Mouse (Mus musculus) kidney, adult 18-20 months (tissue): ENCODE measurements at regions not wholly inside any gene's neighbourhood (a gene's known extent, or its start where the extent isn't known, plus 50 kb on each side); places are given as distances from the start of the nearest gene placed in this dataset.
A peak's percentile ranks its signal among the peaks of the same experiment; 100 is the strongest.

ENCODE experiments used
- DNase-seq: peaks from one replicate; pipeline ENCODE4 v3.0.0; 2021

- DNase-seq = no peak
Observed at GRCm38 (mm10) chr1:43633246-43633645, 97.2 kb upstream of the 1500015O10Rik start.

- DNase-seq = peak; percentile 9
Observed at GRCm38 (mm10) chr1:43635718-43636117, 94.7 kb upstream of the 1500015O10Rik start.

- DNase-seq = no peak
Observed at GRCm38 (mm10) chr1:43637956-43638355, 92.4 kb upstream of the 1500015O10Rik start.

- DNase-seq = no peak
Observed at GRCm38 (mm10) chr1:43672031-43672430, 58.4 kb upstream of the 1500015O10Rik start.
